Mouse (Mus musculus) heart, adult 2 months (tissue): Measurements from ENCODE around the gene Micall2.

Experiments used
- CTCF ChIP-seq: fragments of 200-600 bp; IDR thresholded peaks from 2 replicates; pipeline ENCODE4 v1.8.1; 2022; ENCODE audit warnings: antibody characterized with exemption, mild to moderate bottlenecking, moderate library complexity
- EP300 ChIP-seq: fragments of 200-500 bp; IDR thresholded peaks from 2 replicates; pipeline ENCODE4 v1.6.1; 2011; ENCODE audit warnings: low read depth, low read length, control low read depth; ENCODE audit not compliant: insufficient read depth

- TF ChIP-seq CTCF (no peak), EP300 (no peak)
These were observed 41.1 kb downstream of the Micall2 start for GRCm38 (mm10) chr5:139694989-139695571.
